Mouse (Mus musculus) CH12.LX (cell line): ENCODE results near the gene Kcnh5. TPM values are rescaled to one million over a fixed set of nuclear protein-coding genes. Genes with fewer than 3 reads are reported as not detected.

Experiments used
- DNase-seq: peaks from one replicate; pipeline ENCODE4 v3.0.0-alpha.2; 2013; ENCODE audit errors: extremely low read depth
- H3K27ac ChIP-seq: 2 replicates; pipeline ENCODE4 v1.5.1; 2012; ENCODE audit warnings: low read depth, mild to moderate bottlenecking, control low read depth, moderate library complexity; ENCODE audit not compliant: insufficient read depth
- H3K27me3 ChIP-seq: replicated peaks from 2 replicates; pipeline ENCODE3; 2012; ENCODE audit warnings: inconsistent platforms
- H3K36me3 ChIP-seq, 2 experiments: replicated peaks in 1 of 2; 2 replicates each; pipeline versions ENCODE3 to v1.6.1; 2012; ENCODE audit warnings: inconsistent platforms in 1 of 2, low read length in 1 of 2, mild to moderate bottlenecking in 1 of 2, mixed read lengths in 1 of 2, moderate library complexity in 1 of 2; ENCODE audit not compliant: control insufficient read depth in 1 of 2, insufficient read depth in 1 of 2
- H3K4me1 ChIP-seq, 2 experiments: 2 replicates each; pipeline ENCODE4 v1.6.1; 2012; ENCODE audit warnings: inconsistent platforms in 1 of 2, moderate library complexity in 1 of 2; ENCODE audit not compliant: insufficient read depth in 2 of 2, control insufficient read depth in 1 of 2
- H3K4me2 ChIP-seq: 2 replicates; pipeline ENCODE4 v1.6.1; 2012; ENCODE audit warnings: low read depth, mild to moderate bottlenecking, control low read depth; ENCODE audit not compliant: poor library complexity, insufficient read depth, severe bottlenecking
- H3K4me3 ChIP-seq, 3 experiments: fragments of 150-350 bp in 1 of 3; sonication (generic) in 1 of 3; replicated peaks in 1 of 3; 2 replicates each; pipeline versions ENCODE3 to v1.5.1; 2011 to 2012; ENCODE audit warnings: low read depth in 2 of 3, low read length in 2 of 3, mild to moderate bottlenecking in 2 of 3, moderate library complexity in 2 of 3, control low read depth in 1 of 3, improper control_type of control experiment in 1 of 3, inconsistent platforms in 1 of 3, mixed read lengths in 1 of 3; ENCODE audit not compliant: poor library complexity in 1 of 3
- H3K79me2 ChIP-seq: replicated peaks from 2 replicates; pipeline ENCODE4 v1.6.1; 2012; ENCODE audit warnings: mild to moderate bottlenecking, moderate library complexity; ENCODE audit not compliant: control insufficient read depth, poor library complexity, insufficient read depth, severe bottlenecking; ENCODE audit errors: extremely low read depth
- H3K9ac ChIP-seq: 2 replicates; pipeline ENCODE4 v1.6.1; 2012; ENCODE audit warnings: low read depth, mild to moderate bottlenecking, control low read depth, moderate library complexity; ENCODE audit not compliant: insufficient read depth
- H3K9me3 ChIP-seq: replicated peaks from 2 replicates; pipeline ENCODE3; 2012; ENCODE audit warnings: low read length, inconsistent platforms, mixed read lengths
- CTCF ChIP-seq, 2 experiments: IDR thresholded peaks in 1 of 2; conservative IDR thresholded peaks in 1 of 2; 2 replicates each; pipeline ENCODE4 v1.5.1; 2011 to 2012; ENCODE audit warnings: low read depth in 2 of 2, low read length in 2 of 2, improper control_type of control experiment in 1 of 2, inconsistent platforms in 1 of 2, mild to moderate bottlenecking in 1 of 2, moderate library complexity in 1 of 2
- ELF1 ChIP-seq: IDR thresholded peaks from 2 replicates; pipeline ENCODE4 v1.6.1; 2014; ENCODE audit warnings: low read depth, mild to moderate bottlenecking, inconsistent platforms, low read length, improper control_type of control experiment
- ETS1 ChIP-seq: conservative IDR thresholded peaks from 2 replicates; pipeline ENCODE4 v1.6.1; 2012; ENCODE audit warnings: low read depth, mild to moderate bottlenecking, inconsistent platforms, low read length, improper control_type of control experiment, moderate library complexity
- GABPA ChIP-seq: IDR thresholded peaks from 2 replicates; pipeline ENCODE4 v1.6.1; 2012; ENCODE audit warnings: low read depth, low read length, improper control_type of control experiment, inconsistent platforms; ENCODE audit not compliant: insufficient replicate concordance
- HCFC1 ChIP-seq: IDR thresholded peaks from 2 replicates; pipeline ENCODE4 v1.6.1; 2012; ENCODE audit warnings: low read depth, mild to moderate bottlenecking, inconsistent platforms, low read length, improper control_type of control experiment
- IRF4 ChIP-seq: IDR thresholded peaks from 2 replicates; pipeline ENCODE4 v1.6.1; 2014; ENCODE audit warnings: low read depth, mild to moderate bottlenecking, inconsistent platforms, low read length, improper control_type of control experiment
- JUN ChIP-seq: IDR thresholded peaks from 2 replicates; pipeline ENCODE4 v1.6.1; 2011; ENCODE audit warnings: low read depth, mild to moderate bottlenecking, low read length, improper control_type of control experiment, moderate library complexity; ENCODE audit not compliant: insufficient read depth
- JUND ChIP-seq: conservative IDR thresholded peaks from 2 replicates; pipeline ENCODE4 v1.6.1; 2011; ENCODE audit warnings: low read depth, low read length, improper control_type of control experiment
- MAFK ChIP-seq: IDR thresholded peaks from 2 replicates; pipeline ENCODE4 v1.6.1; 2011; ENCODE audit warnings: low read length, improper control_type of control experiment; ENCODE audit not compliant: insufficient replicate concordance
- MAX ChIP-seq: IDR thresholded peaks from 2 replicates; pipeline ENCODE4 v1.6.1; 2011; ENCODE audit warnings: low read length, improper control_type of control experiment
- MEF2A ChIP-seq: IDR thresholded peaks from 2 replicates; pipeline ENCODE4 v1.6.1; 2014; ENCODE audit warnings: low read depth, mild to moderate bottlenecking, inconsistent platforms, low read length, improper control_type of control experiment, borderline replicate concordance
- MYC ChIP-seq: IDR thresholded peaks from 2 replicates; pipeline ENCODE4 v1.6.1; 2011; ENCODE audit warnings: low read depth, mild to moderate bottlenecking, improper control_type of control experiment, low read length
- NRF1 ChIP-seq: IDR thresholded peaks from 2 replicates; pipeline ENCODE4 v1.6.1; 2014; ENCODE audit warnings: low read depth, mild to moderate bottlenecking, inconsistent platforms, low read length, improper control_type of control experiment, moderate library complexity
- POLR2AphosphoS2 ChIP-seq: IDR thresholded peaks from 2 replicates; pipeline ENCODE4 v1.6.1; 2011; ENCODE audit warnings: low read depth, low read length, improper control_type of control experiment
- RAD21 ChIP-seq: IDR thresholded peaks from 2 replicates; pipeline ENCODE4 v1.6.1; 2011; ENCODE audit warnings: low read depth, mild to moderate bottlenecking, low read length, improper control_type of control experiment, moderate library complexity
- RCOR1 ChIP-seq: conservative IDR thresholded peaks from 2 replicates; pipeline ENCODE4 v1.6.1; 2012; ENCODE audit warnings: low read depth, mild to moderate bottlenecking, inconsistent platforms, low read length, improper control_type of control experiment
- TCF12 ChIP-seq: IDR thresholded peaks from 2 replicates; pipeline ENCODE4 v1.6.1; 2014; ENCODE audit warnings: low read depth, mild to moderate bottlenecking, inconsistent platforms, low read length, improper control_type of control experiment
- UBTF ChIP-seq: IDR thresholded peaks from 2 replicates; pipeline ENCODE4 v1.6.1; 2012; ENCODE audit warnings: low read depth, mild to moderate bottlenecking, inconsistent platforms, low read length, improper control_type of control experiment, moderate library complexity
- USF2 ChIP-seq: conservative IDR thresholded peaks from 2 replicates; pipeline ENCODE4 v1.6.1; 2011; ENCODE audit warnings: low read depth, low read length, improper control_type of control experiment
- ZC3H11A ChIP-seq: IDR thresholded peaks from 2 replicates; pipeline ENCODE4 v1.6.1; 2012; ENCODE audit warnings: low read depth, mild to moderate bottlenecking, inconsistent platforms, low read length, improper control_type of control experiment
- ZMIZ1 ChIP-seq: IDR thresholded peaks from 2 replicates; pipeline ENCODE4 v1.6.1; 2012; ENCODE audit warnings: low read depth, mild to moderate bottlenecking, inconsistent platforms, low read length, improper control_type of control experiment
- ZNF384 ChIP-seq: IDR thresholded peaks from 2 replicates; pipeline ENCODE4 v1.6.1; 2012; ENCODE audit warnings: low read depth, low read length, improper control_type of control experiment, inconsistent platforms
- dilution Hi-C: fragments of 300-500 bp; cut with MboI; formaldehyde crosslinking; loops from 2 replicates; pipeline ENCODE4 v1.14.3; 2020; ENCODE audit warnings: low sequenced_read_pairs; ENCODE audit not compliant: extremely low pct_unique_long_range_greater_than_20kb, extremely low pct_ligation_motif_present
- in situ Hi-C: fragments of 300-500 bp; cut with MboI; formaldehyde crosslinking; loops from 3 replicates; pipeline ENCODE4 v1.14.3; 2019; ENCODE audit warnings: low sequenced_read_pairs, low pct_ligation_motif_present, low pct_unique_long_range_greater_than_20kb, mixed read lengths
- polyA plus RNA-seq: library from polyadenylated mRNA; unstranded; fragments of >175 nt; gene quantifications from 2 replicates; pipeline ENCODE4 v1.2.1, GENCODE M21; 2012; ENCODE audit warnings: low read depth; ENCODE audit not compliant: insufficient read length
- total RNA-seq, 2 experiments: library from RNA; depleted of rRNA; stranded (reverse); fragments of 300-350 nt in 1 of 2; fragments of >200 nt in 1 of 2; gene quantifications; 2 replicates each; pipeline ENCODE4 v1.2.3; 2012 to 2014

Kcnh5 gene
- total and polyA plus RNA-seq, 3 experiments, result 0.04 TPM; not detected in 2

DNA sequence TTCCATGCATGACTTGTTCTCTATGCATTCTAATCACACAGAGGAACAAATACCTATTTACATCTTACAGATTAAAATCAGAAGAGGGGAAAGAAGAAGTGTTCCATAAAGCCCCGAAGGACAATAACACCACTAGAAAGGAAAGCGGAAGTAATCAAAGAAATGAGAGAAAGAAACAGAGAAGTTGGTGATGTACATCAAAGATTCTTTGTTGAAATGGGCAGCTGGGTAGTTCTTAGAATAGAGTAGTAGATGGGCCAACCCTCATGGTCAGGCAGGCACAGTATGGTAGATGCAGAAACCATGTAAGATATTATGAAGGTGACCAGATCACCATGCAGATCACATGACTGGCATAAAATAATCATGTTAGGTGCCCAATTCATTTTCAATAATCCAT is 210.9 kb downstream of the Kcnh5 start:
- no peaks in the 10 kb centered on the region for H3K36me3 ChIP-seq
- H3K4me1 ChIP-seq, result no peaks in the 10 kb centered on the region
- in situ Hi-C loops, result no loop called here
- H3K4me2 ChIP-seq, result no peak overlapping the region
- no peak overlapping the region for H3K9ac ChIP-seq
- no peak for TF ChIP-seq USF2
- no peak for TF ChIP-seq ETS1
- no peak for TF ChIP-seq JUND
- TF ChIP-seq RCOR1, result no peak
- TF ChIP-seq CTCF (conservative IDR thresholded peaks at IDR 0.05 in 1 of 2, IDR thresholded peaks at IDR 0.05 in 1 of 2; ENCODE audit: low read depth in 2 of 2, low read length in 2 of 2), result no peak
- no peak for TF ChIP-seq RAD21
- no peak for TF ChIP-seq TCF12
- no peak for TF ChIP-seq NRF1
- TF ChIP-seq ZMIZ1, result no peak
- no peak for TF ChIP-seq ELF1
- TF ChIP-seq MAFK, result no peak
- TF ChIP-seq MYC, result no peak
- TF ChIP-seq UBTF, result no peak
- TF ChIP-seq MAX, result no peak
- H3K9me3 ChIP-seq, result no peaks in the 10 kb centered on the region
- no peaks in the 10 kb centered on the region for H3K27me3 ChIP-seq
- dilution Hi-C loops, result no loop called here
- DNase-seq, result no peak
- H3K4me3 ChIP-seq, result no peak overlapping the region
- no peaks in the 10 kb centered on the region for H3K79me2 ChIP-seq
- H3K27ac ChIP-seq, result no peak overlapping the region

DNA sequence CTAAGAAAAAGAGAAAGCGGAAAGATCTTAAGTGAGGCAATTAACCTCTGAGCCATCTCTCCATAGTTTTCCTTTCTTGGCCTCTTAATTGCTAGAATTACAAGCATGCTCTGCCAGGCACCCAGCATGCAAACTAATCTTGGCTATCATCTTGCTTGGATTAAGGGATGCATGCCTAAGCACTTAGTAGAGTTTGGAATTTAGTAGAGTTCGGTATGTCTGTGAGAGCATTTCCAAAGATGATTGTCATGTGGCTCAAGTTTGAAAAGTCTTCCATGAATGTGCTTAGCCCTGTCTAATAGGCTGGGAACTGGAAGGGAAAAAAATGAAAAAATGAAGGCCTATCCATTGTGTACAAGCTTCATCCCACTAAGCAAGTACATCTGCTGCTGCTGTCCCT is 224.5 kb downstream of the Kcnh5 start:
- no peak for DNase-seq
- Histone ChIP-seq H3K36me3 (no peaks in the 10 kb centered on the region), H3K9ac (no peak overlapping the region), H3K27me3 (no peaks in the 10 kb centered on the region), H3K9me3 (no peaks in the 10 kb centered on the region), H3K4me1 (no peaks in the 10 kb centered on the region), H3K27ac (no peak overlapping the region), H3K79me2 (no peaks in the 10 kb centered on the region), H3K4me2 (no peak overlapping the region), H3K4me3 (no peak overlapping the region)
- dilution Hi-C loops (no loop called here), in situ Hi-C loops (no loop called here)
- no peak for TF ChIP-seq ETS1
- no peak for TF ChIP-seq RAD21
- no peak for TF ChIP-seq CTCF (conservative IDR thresholded peaks at IDR 0.05 in 1 of 2, IDR thresholded peaks at IDR 0.05 in 1 of 2; ENCODE audit: low read depth in 2 of 2, low read length in 2 of 2)
- TF ChIP-seq ZC3H11A, result no peak
- TF ChIP-seq JUND, result no peak
- no peak for TF ChIP-seq POLR2AphosphoS2
- TF ChIP-seq HCFC1, result no peak
- TF ChIP-seq ZNF384, result no peak
- no peak for TF ChIP-seq MAFK
- no peak for TF ChIP-seq GABPA
- no peak for TF ChIP-seq MAX
- TF ChIP-seq IRF4, result no peak
- TF ChIP-seq JUN, result no peak
- TF ChIP-seq MEF2A, result no peak
- no peak for TF ChIP-seq USF2
